Mouse (Mus musculus): ENCODE data around the gene Zfp386.

The Zfp386 gene

GRCm38 (mm10) chr12:116089836-116090235 is 42.3 kb downstream of the Zfp386 start:
- no peak for DNase-seq (ENCODE audit: low spot score in 2 of 2)

GRCm38 (mm10) chr12:116094765-116095555 is 47.4 kb downstream of the Zfp386 start:
- no peak for DNase-seq (ENCODE audit: low spot score in 2 of 2)

GRCm38 (mm10) chr12:116096361-116096904 is 48.9 kb downstream of the Zfp386 start:
- no peak for DNase-seq (ENCODE audit: low spot score in 2 of 2)

DNA sequence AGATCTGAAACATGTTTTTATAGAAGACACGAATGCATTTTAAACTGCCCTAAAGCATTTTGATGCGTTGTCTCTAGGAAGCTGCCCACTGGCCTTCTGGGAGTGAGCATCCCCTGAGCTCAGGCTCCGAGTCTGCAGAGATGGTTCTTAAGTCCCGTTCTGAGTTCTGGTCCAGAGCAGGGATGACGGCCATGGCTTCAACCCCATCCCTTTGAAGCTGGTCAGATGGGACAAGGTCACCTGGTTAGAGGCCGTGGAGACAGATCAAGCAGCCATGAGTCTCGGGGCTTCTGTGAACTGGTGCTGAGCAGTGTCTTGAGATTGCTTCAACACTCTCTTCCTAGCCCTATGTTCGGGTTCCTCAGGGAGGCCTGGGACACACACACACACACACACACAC is 49.6 kb downstream of the Zfp386 start:
- no peak for DNase-seq (ENCODE audit: low spot score in 2 of 2)

GRCm38 (mm10) chr12:116101945-116102344 is 54.4 kb downstream of the Zfp386 start:
- DNase-seq (ENCODE audit: low spot score in 2 of 2): no peak

DNA sequence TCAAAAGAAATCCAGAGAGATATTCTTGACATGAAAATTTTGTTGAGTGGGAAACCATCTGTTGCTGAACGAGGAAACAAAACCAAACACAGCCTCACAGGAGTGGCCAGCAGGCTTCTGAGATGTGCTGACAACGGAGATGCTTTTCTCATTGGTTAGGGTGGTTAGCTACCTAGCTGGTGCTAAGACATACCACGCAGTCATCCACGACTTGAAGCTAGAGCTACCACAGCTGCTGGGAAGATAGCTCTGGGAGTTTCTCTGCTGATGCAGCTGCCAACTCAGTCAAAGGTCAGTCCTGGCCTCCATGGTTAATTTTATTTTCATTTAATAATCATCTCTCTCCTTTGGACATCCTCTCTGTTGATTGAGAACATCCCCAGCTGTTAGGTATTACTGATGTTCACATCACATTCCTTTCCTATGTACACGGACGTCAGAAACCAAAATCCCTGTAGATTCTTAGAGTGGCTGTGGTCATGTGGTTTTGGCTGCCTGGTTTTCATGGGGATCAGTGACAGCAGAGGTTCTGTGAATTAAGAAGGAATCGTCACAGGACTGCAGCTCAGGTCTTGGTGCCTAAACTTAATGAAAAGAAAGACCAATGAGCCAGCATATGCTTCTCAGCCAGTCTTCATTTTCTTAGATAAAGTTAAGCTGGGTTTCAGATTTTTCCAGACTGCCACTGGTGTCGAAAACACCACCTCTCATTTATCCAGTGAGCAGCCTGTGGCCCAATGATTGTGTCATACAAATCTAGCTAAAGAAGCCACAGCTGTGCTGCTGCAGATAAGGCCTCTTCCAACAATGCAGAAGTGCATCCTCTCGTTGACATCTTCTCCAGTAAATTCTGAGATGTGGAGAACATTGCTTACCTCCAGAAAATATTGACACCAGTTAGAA is 62.2 kb downstream of the Zfp386 start:
- no peak for DNase-seq (ENCODE audit: low spot score in 2 of 2)

GRCm38 (mm10) chr12:116111007-116111694 is 63.6 kb downstream of the Zfp386 start:
- no peak for DNase-seq (ENCODE audit: low spot score in 2 of 2)

All from urinary bladder, adult 18-20 months (tissue).